Mouse (Mus musculus) hindbrain, embryonic 12.5 days (tissue): ENCODE measurements around the gene Tm6sf1. TPM values are rescaled to one million over a fixed set of nuclear protein-coding genes. Genes with fewer than 3 reads are reported as not detected.

Experiments
- ATAC-seq: fragments of 200-750 bp; cut with Nextera tagmentation; 2 replicates; pipeline ENCODE4 v1.8.0; 2017; ENCODE audit warnings: moderate TSS enrichment; ENCODE audit not compliant: low FRiP score
- H3K27ac ChIP-seq: fragments of 300-500 bp; sonication (generic); 2 replicates; pipeline ENCODE4 v1.5.1; 2016; ENCODE audit warnings: mild to moderate bottlenecking
- H3K27me3 ChIP-seq: fragments of 300-500 bp; sonication (generic); 2 replicates; pipeline ENCODE4 v1.6.1; 2016; ENCODE audit warnings: mild to moderate bottlenecking
- H3K36me3 ChIP-seq: fragments of 300-500 bp; sonication (generic); 2 replicates; pipeline ENCODE4 v1.6.1; 2016; ENCODE audit warnings: mild to moderate bottlenecking
- H3K4me1 ChIP-seq: fragments of 300-500 bp; sonication (generic); 2 replicates; pipeline ENCODE4 v1.6.1; 2016
- H3K4me2 ChIP-seq: fragments of 300-500 bp; sonication (generic); replicated peaks from 2 replicates; pipeline ENCODE4 v1.6.1; 2016; ENCODE audit warnings: mild to moderate bottlenecking
- H3K4me3 ChIP-seq: fragments of 300-500 bp; sonication (generic); 2 replicates; pipeline ENCODE4 v1.5.1; 2016; ENCODE audit warnings: mild to moderate bottlenecking
- H3K9ac ChIP-seq: fragments of 300-500 bp; sonication (generic); 2 replicates; pipeline ENCODE4 v1.6.1; 2016; ENCODE audit warnings: mild to moderate bottlenecking, moderate library complexity
- H3K9me3 ChIP-seq: fragments of 300-500 bp; sonication (generic); replicated peaks from 2 replicates; pipeline ENCODE4 v1.6.1; 2016; ENCODE audit warnings: mild to moderate bottlenecking
- WGBS: fragments of 180-500 bp; shearing (Covaris S2); methylation state at CpG from one replicate; pipeline ENCODE4 v1.1.7; 2016; 5-methylcytosine and 5-hydroxymethylcytosine counted together
- polyA plus RNA-seq: library from polyadenylated mRNA; unstranded; fragments of >200 nt; fragmentation: Nextera tagmentation; extraction: Ambion mirVana; gene quantifications from 2 replicates; pipeline ENCODE4 v1.2.1, GENCODE M21; 2016

The Tm6sf1 gene
- polyA plus RNA-seq, 1 experiment from 2014 or later, result 13.0 TPM

DNA sequence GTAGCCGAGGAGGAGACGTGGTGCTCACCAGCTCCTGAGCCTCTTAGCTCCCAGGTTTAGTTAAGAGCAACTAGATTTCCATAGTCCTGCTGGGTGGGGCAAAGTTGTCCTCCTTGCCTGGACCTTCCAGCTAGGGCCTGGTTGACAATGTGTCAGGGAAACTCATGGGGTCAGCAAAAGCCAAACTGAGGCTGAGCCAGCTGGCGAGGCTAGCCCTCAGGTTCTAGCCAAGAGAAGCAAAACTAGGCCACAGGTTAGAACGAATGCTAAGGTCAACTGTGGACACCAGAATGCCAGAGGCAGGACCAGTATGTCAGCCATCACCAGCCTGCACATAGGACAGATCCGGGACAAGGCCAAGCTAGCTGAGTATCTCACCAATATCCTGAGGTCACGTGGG, 17.4 kb upstream of the Tm6sf1 start:
- 87% methylated on average over 6 of the region's 6 CpGs for WGBS
- H3K4me1 ChIP-seq, result 0 out of 2 replicates have a peak, but pooled peaks cover 5% of the 10 kb centered on the region
- no peaks in the 10 kb centered on the region for H3K9me3 ChIP-seq
- no peaks in the 10 kb centered on the region for H3K36me3 ChIP-seq
- no peaks in the 10 kb centered on the region for H3K27me3 ChIP-seq
- H3K9ac ChIP-seq, result no peak overlapping the region
- no peak for ATAC-seq
- no peak overlapping the region for H3K4me3 ChIP-seq
- no peak overlapping the region for H3K4me2 ChIP-seq
- H3K27ac ChIP-seq, result no peak overlapping the region

DNA sequence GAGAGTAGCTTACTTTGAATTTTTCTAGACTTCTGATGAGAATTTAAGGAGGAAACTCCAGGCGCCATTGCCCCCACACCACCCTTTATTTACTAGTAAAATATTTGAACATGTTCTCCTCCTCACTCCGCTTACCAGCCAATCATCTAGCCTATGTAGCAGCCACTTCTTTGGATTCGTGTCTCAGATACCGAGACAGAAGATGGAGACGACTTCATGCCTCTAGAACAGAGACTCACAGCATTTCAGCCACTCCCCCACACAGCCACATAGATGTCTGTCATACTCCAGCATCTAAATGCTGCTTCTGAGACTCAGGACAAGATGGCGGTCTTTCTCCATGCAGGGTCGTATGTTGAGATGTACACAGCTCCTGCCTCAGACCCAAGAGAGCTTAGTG, 16.7 kb upstream of the Tm6sf1 start:
- H3K27ac ChIP-seq, result no peak overlapping the region
- no peak for ATAC-seq
- WGBS, result 91% methylated on average over 7 of the region's 7 CpGs

DNA sequence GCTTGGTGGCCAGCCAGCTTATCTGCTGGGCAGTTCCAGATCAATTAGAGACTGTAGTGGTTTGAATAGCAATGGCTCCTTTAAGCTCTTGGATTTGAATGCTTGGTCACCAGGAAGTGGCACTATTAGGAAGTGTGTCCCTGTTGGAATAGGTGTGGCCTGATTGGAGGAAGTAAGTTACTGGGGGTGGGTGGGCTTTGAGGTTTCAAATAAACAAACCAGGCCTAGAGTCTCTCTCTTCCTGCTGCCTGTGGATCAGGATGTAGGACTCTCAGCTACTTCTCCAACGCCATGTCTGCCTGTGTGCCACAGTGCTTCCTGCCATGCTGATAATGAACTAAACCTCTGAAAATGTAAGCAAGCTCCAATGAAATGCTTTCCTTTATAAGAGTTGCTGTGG, 15.8 kb upstream of the Tm6sf1 start:
- H3K4me1 ChIP-seq, result 0 out of 2 replicates have a peak, but pooled peaks cover 5% of the 10 kb centered on the region
- 80% methylated on average over 1 of the region's 1 CpGs for whole genome bisulfite sequencing
- H3K4me2 ChIP-seq, result no peak overlapping the region
- H3K9me3 ChIP-seq, result no peaks in the 10 kb centered on the region
- H3K4me3 ChIP-seq, result no peak overlapping the region
- no peak for ATAC-seq
- H3K9ac ChIP-seq, result no peak overlapping the region
- no peaks in the 10 kb centered on the region for H3K36me3 ChIP-seq
- H3K27ac ChIP-seq, result no peak overlapping the region
- H3K27me3 ChIP-seq, result no peaks in the 10 kb centered on the region

More for the DNA sequence above, 16.7 kb upstream of the Tm6sf1 start:
- Histone ChIP-seq H3K27me3 (no peaks in the 10 kb centered on the region), H3K4me2 (no peak overlapping the region), H3K4me1 (0 out of 2 replicates have a peak, but pooled peaks cover 5% of the 10 kb centered on the region), H3K9me3 (no peaks in the 10 kb centered on the region), H3K9ac (no peak overlapping the region), H3K4me3 (no peak overlapping the region), H3K36me3 (no peaks in the 10 kb centered on the region)

DNA sequence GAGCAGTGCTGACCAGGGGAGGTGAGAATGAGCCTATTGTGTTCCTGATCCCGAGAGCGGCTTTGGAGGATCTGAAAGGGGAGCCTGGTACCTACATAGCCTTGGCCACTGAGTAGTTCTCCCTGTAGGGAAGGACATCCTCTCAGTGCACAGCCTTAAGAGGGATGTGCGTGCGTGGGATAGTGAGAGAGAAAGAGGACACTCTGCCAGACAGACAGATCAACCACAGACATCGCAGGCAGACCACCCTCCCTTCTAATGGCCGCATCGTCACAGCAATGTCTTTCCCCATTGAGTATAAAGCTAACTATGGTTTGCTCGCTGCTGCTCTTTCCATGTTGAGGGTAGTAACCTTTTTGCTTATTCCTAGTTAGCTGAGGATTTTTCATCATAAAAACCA, 14.9 kb upstream of the Tm6sf1 start:
- ATAC-seq, result no peak
- 74% methylated on average over 8 of the region's 8 CpGs for WGBS
- 0 out of 2 replicates have a peak, but pooled peaks cover 5% of the 10 kb centered on the region for H3K4me1 ChIP-seq
- no peak overlapping the region for H3K4me3 ChIP-seq
- no peak overlapping the region for H3K27ac ChIP-seq
- H3K36me3 ChIP-seq, result no peaks in the 10 kb centered on the region
- no peak overlapping the region for H3K9ac ChIP-seq
- no peak overlapping the region for H3K4me2 ChIP-seq
- H3K27me3 ChIP-seq, result no peaks in the 10 kb centered on the region
- H3K9me3 ChIP-seq, result no peaks in the 10 kb centered on the region

DNA sequence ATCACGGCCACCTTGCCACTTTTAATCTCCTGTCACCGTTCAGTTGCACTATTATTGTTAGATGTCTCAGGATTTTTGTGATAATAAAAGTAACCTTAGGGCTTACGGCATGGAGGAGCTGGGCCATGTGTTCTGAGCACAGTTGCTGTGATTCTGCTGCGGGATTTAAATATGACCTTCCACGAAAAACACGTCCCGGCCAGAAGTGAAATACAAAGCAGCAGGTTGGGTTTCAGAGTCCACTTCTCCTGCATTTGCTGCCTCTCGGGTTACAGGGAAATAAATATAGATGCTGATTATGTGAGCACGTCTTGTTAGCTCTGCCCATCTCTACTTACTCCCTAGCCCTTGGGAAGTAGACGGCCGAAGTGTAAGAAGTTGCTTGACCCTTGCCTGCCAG, 14.0 kb upstream of the Tm6sf1 start:
- Histone ChIP-seq H3K4me1 (0 out of 2 replicates have a peak, but pooled peaks cover 5% of the 10 kb centered on the region), H3K4me2 (no peak overlapping the region), H3K27ac (no peak overlapping the region), H3K9me3 (no peaks in the 10 kb centered on the region), H3K9ac (no peak overlapping the region), H3K27me3 (no peaks in the 10 kb centered on the region), H3K4me3 (no peak overlapping the region), H3K36me3 (no peaks in the 10 kb centered on the region)
- 88% methylated on average over 11 of the region's 11 CpGs for WGBS
- no peak for ATAC-seq

DNA sequence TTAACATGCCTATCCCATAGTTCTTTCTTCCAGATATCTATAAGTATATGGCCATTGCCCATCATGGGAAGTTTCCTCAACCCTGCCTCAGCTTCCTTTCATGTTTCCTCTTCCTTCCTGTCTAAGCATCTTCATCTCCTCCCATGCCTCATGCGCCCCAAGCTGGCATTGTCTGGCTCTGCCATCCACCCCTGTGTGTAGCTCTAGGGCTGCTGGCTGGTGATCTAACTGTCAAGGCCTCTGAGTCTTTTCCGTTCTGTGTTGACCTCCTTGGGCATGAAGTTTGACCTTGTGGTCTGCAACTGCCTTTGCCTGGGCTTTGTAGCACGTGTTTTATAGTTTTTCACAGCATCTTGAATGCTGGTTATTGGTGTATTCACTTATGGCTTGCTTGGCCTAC, 13.5 kb upstream of the Tm6sf1 start:
- no peaks in the 10 kb centered on the region for H3K9me3 ChIP-seq
- H3K27me3 ChIP-seq, result no peaks in the 10 kb centered on the region
- no peak overlapping the region for H3K9ac ChIP-seq
- no peak for ATAC-seq
- H3K4me2 ChIP-seq, result no peak overlapping the region
- no peak overlapping the region for H3K4me3 ChIP-seq
- H3K36me3 ChIP-seq, result no peaks in the 10 kb centered on the region
- 0 out of 2 replicates have a peak, but pooled peaks cover 5% of the 10 kb centered on the region for H3K4me1 ChIP-seq
- H3K27ac ChIP-seq, result no peak overlapping the region
- WGBS, result 88% methylated on average over 3 of the region's 3 CpGs

DNA sequence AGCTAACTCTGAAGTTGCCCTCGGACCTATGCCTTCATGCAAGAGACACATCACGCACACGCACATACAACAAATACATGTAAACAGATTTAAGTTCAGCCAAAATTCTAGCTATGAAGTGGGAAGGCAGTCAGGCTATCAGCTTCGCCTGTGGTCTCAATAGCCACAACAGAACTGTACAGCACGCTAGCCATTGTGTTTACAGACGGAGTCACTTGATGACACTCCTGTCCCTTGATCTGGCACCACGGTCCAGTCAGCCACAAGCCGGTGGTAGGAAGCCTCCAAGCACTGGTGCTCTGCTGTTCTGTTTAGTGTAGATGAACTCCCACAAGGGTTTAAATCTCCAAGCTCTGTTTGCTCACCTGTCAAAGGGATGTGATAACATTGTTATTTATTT, 12.8 kb upstream of the Tm6sf1 start:
- Histone ChIP-seq H3K36me3 (no peaks in the 10 kb centered on the region), H3K4me2 (no peak overlapping the region), H3K27ac (no peak overlapping the region), H3K27me3 (no peaks in the 10 kb centered on the region), H3K4me1 (no peaks in the 10 kb centered on the region), H3K4me3 (no peak overlapping the region), H3K9me3 (no peaks in the 10 kb centered on the region), H3K9ac (no peak overlapping the region)
- ATAC-seq, result no peak
- WGBS, result 76% methylated on average over 8 of the region's 8 CpGs

DNA sequence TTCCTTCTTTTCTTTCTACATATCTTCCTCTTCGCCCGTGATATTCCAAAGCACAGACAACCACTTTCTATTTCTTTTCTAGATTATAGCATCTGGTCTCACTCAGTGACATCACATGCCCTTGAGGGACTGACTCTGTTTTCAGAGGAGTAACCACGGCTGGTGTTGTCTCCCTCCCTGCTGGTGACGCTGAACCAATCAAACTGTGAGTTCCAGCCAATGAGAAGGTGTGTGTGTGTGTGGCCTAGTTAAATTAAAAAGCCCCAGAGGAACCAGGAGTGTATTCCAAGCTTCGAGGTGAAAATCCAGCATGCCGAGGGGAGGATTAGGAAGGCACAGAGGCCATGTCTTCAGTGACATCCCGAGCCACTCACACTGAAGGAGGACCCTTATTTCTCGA, 11.8 kb upstream of the Tm6sf1 start:
- H3K27me3 ChIP-seq, result no peaks in the 10 kb centered on the region
- H3K9ac ChIP-seq, result no peak overlapping the region
- H3K4me1 ChIP-seq, result no peaks in the 10 kb centered on the region
- H3K4me3 ChIP-seq, result no peak overlapping the region
- H3K4me2 ChIP-seq, result no peak overlapping the region
- no peak overlapping the region for H3K27ac ChIP-seq
- no peak for ATAC-seq
- no peaks in the 10 kb centered on the region for H3K9me3 ChIP-seq
- 50% methylated on average over 8 of the region's 8 CpGs for WGBS
- H3K36me3 ChIP-seq, result no peaks in the 10 kb centered on the region

DNA sequence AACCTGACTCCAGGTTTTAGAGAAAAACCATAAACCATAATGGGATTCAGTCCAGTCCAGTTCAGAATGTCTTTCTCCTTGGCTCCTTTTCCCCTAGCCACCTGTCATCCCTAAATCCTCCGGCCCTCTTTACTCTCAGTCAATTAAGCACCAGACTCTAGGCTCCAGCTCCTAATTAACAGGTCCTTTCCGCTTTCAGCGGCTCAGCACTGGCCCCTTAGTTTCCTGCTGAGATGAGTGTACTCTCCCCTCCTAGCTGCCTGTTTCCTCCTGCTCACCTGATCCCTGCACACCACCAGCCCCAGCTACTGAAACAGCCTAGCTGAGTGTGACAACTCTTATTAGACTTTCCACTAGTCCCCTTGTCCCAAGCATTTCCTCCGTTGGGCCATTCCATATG, 11.0 kb upstream of the Tm6sf1 start:
- Histone ChIP-seq H3K4me2 (no peak overlapping the region), H3K9me3 (no peaks in the 10 kb centered on the region), H3K9ac (no peak overlapping the region), H3K27me3 (no peaks in the 10 kb centered on the region), H3K36me3 (no peaks in the 10 kb centered on the region), H3K27ac (no peak overlapping the region), H3K4me3 (no peak overlapping the region), H3K4me1 (no peaks in the 10 kb centered on the region)
- ATAC-seq, result no peak
- WGBS, result 41% methylated on average over 4 of the region's 4 CpGs

DNA sequence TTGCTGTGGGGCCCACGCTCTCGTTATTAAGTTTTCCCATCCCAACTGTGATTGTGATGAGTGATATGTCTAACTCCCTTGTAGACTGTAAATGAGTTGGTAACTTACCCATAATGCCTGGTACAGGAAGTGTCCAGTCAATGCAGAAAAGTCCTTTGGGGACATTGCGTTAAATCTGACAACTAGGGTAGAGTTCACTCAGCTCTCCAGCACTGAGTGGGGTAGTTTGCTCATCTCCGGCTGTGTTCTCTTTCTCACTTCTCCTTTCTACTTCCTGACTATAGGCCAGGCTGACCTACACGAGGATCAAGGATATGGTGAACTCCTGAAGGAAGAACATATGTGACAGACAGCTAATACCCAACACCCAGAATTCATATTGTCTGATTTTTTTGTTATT, 9.6 kb upstream of the Tm6sf1 start:
- Histone ChIP-seq H3K4me1 (peaks cover under 1% of the 10 kb centered on the region; the same call in 1 of the 2 replicates), H3K27ac (no peak overlapping the region), H3K4me3 (no peak overlapping the region), H3K9me3 (no peaks in the 10 kb centered on the region), H3K36me3 (no peaks in the 10 kb centered on the region), H3K4me2 (no peak overlapping the region), H3K27me3 (no peaks in the 10 kb centered on the region), H3K9ac (no peak overlapping the region)
- WGBS, result 94% methylated on average over 5 of the region's 5 CpGs
- no peak for ATAC-seq

DNA sequence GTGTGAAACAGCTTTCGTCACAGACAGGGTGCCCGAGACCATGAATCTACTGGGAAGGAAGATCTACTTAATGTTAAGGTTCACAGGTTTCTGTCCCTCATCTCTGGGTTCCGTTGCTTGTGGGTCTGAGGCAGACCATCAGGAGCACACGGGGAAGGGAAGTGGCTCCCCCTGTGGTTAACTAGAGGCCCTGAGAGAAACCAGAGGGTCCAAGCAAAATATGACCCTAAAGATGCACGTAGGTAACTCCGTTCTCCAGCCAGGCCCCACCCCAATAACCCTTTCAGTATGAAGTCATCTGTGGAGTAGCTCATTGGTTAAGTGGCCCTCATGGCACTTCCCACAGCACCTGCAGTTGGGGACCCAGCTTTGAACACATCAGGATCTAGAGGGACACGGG, 9.2 kb upstream of the Tm6sf1 start:
- no peak overlapping the region for H3K4me2 ChIP-seq
- no peaks in the 10 kb centered on the region for H3K9me3 ChIP-seq
- H3K9ac ChIP-seq, result no peak overlapping the region
- H3K4me1 ChIP-seq, result peaks cover 4% of the 10 kb centered on the region; the same call in 1 of the 2 replicates
- no peaks in the 10 kb centered on the region for H3K27me3 ChIP-seq
- WGBS, result 90% methylated on average over 7 of the region's 7 CpGs
- H3K36me3 ChIP-seq, result no peaks in the 10 kb centered on the region
- no peak overlapping the region for H3K4me3 ChIP-seq
- H3K27ac ChIP-seq, result no peak overlapping the region
- ATAC-seq, result no peak

DNA sequence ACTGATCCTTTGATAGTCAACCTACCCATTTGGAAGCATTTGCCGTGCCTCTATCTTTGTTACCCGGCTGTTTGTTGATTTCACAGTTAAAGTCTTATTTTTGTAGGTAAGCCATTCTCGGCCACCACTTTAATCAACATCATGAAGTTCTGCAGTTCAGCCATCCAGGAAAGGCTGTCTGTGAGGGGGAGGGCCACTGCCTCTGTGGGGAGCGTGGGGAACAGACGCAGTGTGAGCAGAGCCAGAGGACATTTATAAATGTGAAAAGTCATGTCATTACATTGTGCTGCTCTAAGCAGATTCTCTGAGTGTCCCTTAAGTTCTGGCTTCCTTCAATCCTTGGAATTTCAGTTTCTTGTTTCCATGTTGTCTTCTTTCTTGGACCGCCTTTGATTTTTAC, 8.6 kb upstream of the Tm6sf1 start:
- Histone ChIP-seq H3K9me3 (no peaks in the 10 kb centered on the region), H3K27ac (no peak overlapping the region), H3K9ac (no peak overlapping the region), H3K4me1 (peaks cover 6% of the 10 kb centered on the region; the same call in 1 of the 2 replicates), H3K27me3 (no peaks in the 10 kb centered on the region), H3K4me2 (no peak overlapping the region), H3K36me3 (no peaks in the 10 kb centered on the region), H3K4me3 (no peak overlapping the region)
- no peak for ATAC-seq
- WGBS, result 82% methylated on average over 6 of the region's 6 CpGs

DNA sequence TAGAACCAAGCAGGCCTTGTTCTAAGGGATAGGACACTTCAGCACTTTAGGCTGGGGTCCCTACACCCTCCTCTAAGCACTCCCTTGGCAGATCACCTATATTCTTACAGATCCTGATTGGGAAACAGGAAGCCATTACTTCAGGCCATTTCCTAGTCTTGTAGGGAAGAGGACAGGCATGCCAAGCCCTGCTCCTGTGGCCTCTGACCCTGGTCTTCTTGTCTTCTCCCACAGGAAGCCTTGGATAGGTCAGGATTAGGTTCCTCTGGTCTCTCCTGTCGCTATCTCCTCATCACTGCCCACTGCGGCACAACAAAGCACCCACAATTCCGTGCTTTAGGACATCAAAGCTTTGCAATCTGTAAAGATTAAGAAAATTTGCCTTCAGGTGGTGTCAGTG, 7.1 kb upstream of the Tm6sf1 start:
- WGBS, result 83% methylated on average over 3 of the region's 3 CpGs
- H3K4me1 ChIP-seq, result peaks cover 6% of the 10 kb centered on the region; the same call in 1 of the 2 replicates

More for the DNA sequence above, 7.1 kb upstream of the Tm6sf1 start:
- Histone ChIP-seq H3K27me3 (0 out of 2 replicates have a peak, but pooled peaks cover under 1% of the 10 kb centered on the region), H3K4me3 (no peak overlapping the region), H3K36me3 (no peaks in the 10 kb centered on the region), H3K27ac (no peak overlapping the region), H3K4me2 (no peak overlapping the region), H3K9ac (no peak overlapping the region), H3K9me3 (no peaks in the 10 kb centered on the region)
- ATAC-seq, result no peak
